Mouse (Mus musculus) embryonic facial prominence, embryonic 11.5 days (tissue): ENCODE measurements around the gene Mmrn2. TPM values are rescaled to one million over a fixed set of nuclear protein-coding genes. Genes with fewer than 3 reads are reported as not detected.

ENCODE experiments used
- ATAC-seq: fragments of 200-750 bp; cut with Nextera tagmentation; replicated peaks from 2 replicates; pipeline ENCODE4 v1.8.0; 2017; ENCODE audit warnings: low read depth; ENCODE audit not compliant: insufficient number of reproducible peaks, low FRiP score, low TSS enrichment
- DNase-seq: peaks from one replicate; pipeline ENCODE4 v3.0.0-alpha.2; 2015; ENCODE audit warnings: low spot score
- H3K27ac ChIP-seq: fragments of 300-500 bp; sonication (generic); replicated peaks from 2 replicates; pipeline ENCODE4 v1.5.1; 2014; ENCODE audit warnings: mild to moderate bottlenecking, low read depth, low read length, control low read depth
- H3K27me3 ChIP-seq: fragments of 300-500 bp; sonication (generic); 2 replicates; pipeline ENCODE4 v1.6.1; 2014; ENCODE audit warnings: mild to moderate bottlenecking, low read length, moderate library complexity, mixed read lengths; ENCODE audit not compliant: control insufficient read depth, insufficient read depth
- H3K36me3 ChIP-seq: fragments of 300-500 bp; sonication (generic); replicated peaks from 2 replicates; pipeline ENCODE4 v1.6.1; 2014; ENCODE audit warnings: low read depth, mild to moderate bottlenecking, low read length, moderate library complexity, mixed read lengths; ENCODE audit not compliant: control insufficient read depth, insufficient read depth
- H3K4me1 ChIP-seq: fragments of 300-500 bp; sonication (generic); 2 replicates; pipeline ENCODE4 v1.6.1; 2014; ENCODE audit warnings: low read length, mixed read lengths; ENCODE audit not compliant: control insufficient read depth, insufficient read depth
- H3K4me2 ChIP-seq: fragments of 300-500 bp; sonication (generic); 2 replicates; pipeline ENCODE4 v1.6.1; 2014; ENCODE audit warnings: low read depth, mild to moderate bottlenecking, control low read depth, low read length, moderate library complexity
- H3K4me3 ChIP-seq: fragments of 300-500 bp; sonication (generic); 2 replicates; pipeline ENCODE4 v1.5.1; 2014; ENCODE audit warnings: low read depth, low read length, control low read depth
- H3K9ac ChIP-seq: fragments of 300-500 bp; sonication (generic); replicated peaks from 2 replicates; pipeline ENCODE4 v1.6.1; 2014; ENCODE audit warnings: mild to moderate bottlenecking, control low read depth, low read length
- H3K9me3 ChIP-seq: fragments of 300-500 bp; sonication (generic); replicated peaks from 2 replicates; pipeline ENCODE4 v1.6.1; 2016; ENCODE audit warnings: mild to moderate bottlenecking, low read length, inconsistent platforms, mixed read lengths; ENCODE audit not compliant: control insufficient read depth
- WGBS: fragments of 180-500 bp; shearing (Covaris S2); extraction: QIAGEN DNeasy Blood & Tissue Kit; methylation state at CpG from one replicate; pipeline ENCODE4 v1.1.7; 2014; 5-methylcytosine and 5-hydroxymethylcytosine counted together
- polyA plus RNA-seq: library from polyadenylated mRNA; unstranded; fragments of >200 nt; fragmentation: Nextera tagmentation; extraction: Ambion mirVana; gene quantifications from 2 replicates; pipeline ENCODE4 v1.2.1, GENCODE M21; 2014

The Mmrn2 gene
- polyA plus RNA-seq, result 5.4 and 5.8 TPM in 2 replicates

DNA sequence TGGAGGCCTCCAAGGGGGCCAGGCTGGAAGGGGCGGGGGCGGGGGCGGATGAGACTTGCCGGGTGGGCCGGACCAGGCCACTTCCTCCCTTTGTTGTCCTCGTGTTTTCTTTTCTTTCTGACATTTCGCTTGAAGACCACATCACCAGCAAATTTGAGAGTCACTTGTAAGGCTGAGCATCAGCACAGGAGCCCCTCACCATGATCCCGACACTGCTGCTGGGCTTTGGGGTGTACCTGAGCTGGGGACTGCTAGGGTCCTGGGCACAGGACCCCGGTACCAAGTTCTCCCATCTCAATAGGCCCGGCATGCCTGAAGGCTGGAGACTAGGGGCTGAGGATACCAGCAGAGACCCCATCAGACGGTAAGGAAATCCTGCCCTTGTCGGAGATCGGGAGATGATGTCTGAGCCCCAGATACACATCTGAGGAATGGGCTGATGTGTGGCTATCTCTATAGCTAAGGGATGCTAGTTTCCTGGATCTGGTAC, at the start of gene Mmrn2:
Gene Mmrn2 (plus strand): TSS at position 51 of the 490 bp plus-strand sequence.
- Histone ChIP-seq H3K36me3 (no peaks in the 10 kb centered on the region), H3K27ac (no peak within 1 kb of the TSS), H3K4me1 (no peaks in the 10 kb centered on the region), H3K27me3 (no peaks in the 10 kb centered on the region), H3K9me3 (no peaks in the 10 kb centered on the region), H3K9ac (no peak within 1 kb of the TSS), H3K4me2 (no peak within 1 kb of the TSS), H3K4me3 (peak within 1 kb of the TSS; percentile 1; the same call in 1 of the 2 replicates)
- WGBS, result 77% methylated on average over 13 of the region's 13 CpGs
- DNase-seq, result no peak
- ATAC-seq, result no peak

DNA sequence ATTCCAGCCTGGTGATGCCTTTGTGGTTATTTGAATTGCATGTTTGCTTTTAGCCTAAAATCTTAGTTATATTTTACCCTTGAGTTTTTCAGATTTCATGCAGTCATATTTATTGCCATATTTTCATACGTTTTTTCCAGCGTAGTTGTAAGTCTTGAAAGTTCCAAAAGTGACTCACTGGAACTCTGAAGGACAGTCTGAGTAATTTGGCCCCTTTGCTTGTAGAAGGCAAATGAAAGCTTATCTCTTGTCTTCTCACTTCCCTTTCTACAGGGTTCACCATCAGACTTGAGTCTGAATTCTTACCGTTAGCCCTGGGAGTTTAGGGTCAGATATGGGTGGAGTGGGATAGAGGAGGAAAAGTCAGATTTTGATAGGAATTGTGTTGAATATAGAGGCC, 48.7 kb upstream of the Mmrn2 start:
- Histone ChIP-seq H3K4me1 (no peaks in the 10 kb centered on the region), H3K9ac (no peak overlapping the region), H3K27ac (no peak overlapping the region), H3K27me3 (no peaks in the 10 kb centered on the region), H3K36me3 (peaks cover 4% of the 10 kb centered on the region; the same call in 1 of the 2 replicates), H3K9me3 (no peaks in the 10 kb centered on the region), H3K4me2 (no peak overlapping the region), H3K4me3 (no peak overlapping the region)
- DNase-seq (no peak), ATAC-seq (no peak)
- 89% methylated on average over 3 of the region's 3 CpGs for WGBS

DNA sequence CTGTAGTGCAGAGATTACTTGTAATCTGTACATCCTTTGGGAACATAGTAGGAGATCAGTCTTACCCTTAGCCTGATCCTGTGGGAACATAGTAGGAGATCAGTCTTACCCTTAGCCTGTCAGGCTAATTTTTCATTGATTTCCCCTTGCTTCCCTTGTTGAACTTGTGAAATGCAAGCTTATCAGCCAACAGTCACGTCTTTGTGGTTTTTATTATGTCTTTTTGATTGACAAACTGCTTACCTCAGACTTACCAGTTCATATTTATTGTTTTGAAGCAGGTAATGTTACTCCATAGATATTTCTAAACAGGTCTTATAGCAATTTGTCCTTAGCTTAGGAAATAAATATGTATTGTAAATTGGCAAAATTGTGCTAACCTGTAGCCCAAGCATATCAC, 47.6 kb upstream of the Mmrn2 start:
- Histone ChIP-seq H3K27ac (no peak overlapping the region), H3K36me3 (peaks cover 4% of the 10 kb centered on the region; the same call in 1 of the 2 replicates), H3K4me2 (no peak overlapping the region), H3K9ac (no peak overlapping the region), H3K4me3 (no peak overlapping the region), H3K9me3 (no peaks in the 10 kb centered on the region), H3K4me1 (no peaks in the 10 kb centered on the region), H3K27me3 (no peaks in the 10 kb centered on the region)
- no peak for DNase-seq
- WGBS, result 94% methylated on average over 1 of the region's 1 CpGs
- no peak for ATAC-seq

DNA sequence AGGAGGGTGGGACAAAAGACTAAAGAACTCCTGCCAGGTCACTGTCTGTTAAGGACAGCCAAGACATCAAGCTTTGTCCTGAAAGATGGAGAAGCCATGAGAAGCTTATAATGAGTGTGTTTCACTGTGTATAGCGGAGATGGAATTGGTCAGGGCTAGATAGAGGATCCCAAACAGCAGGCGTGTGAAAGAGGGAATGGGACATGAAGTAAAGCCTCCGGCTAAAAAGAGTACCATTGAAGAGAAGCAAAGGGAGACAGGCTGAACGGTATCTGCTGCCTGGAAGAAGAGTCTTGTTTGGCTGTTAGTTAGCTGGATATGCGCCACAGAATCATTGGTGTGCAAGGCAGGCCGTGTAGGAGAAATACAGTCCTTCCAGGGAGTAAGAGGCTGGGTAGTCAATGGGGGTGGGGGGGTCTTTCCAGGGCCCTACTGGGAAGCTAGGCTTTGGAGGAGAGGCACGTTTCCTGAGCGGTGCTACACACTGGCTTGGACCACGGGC, 44.6 kb upstream of the Mmrn2 start:
- 89% methylated on average over 9 of the region's 9 CpGs for WGBS
- no peaks in the 10 kb centered on the region for H3K4me1 ChIP-seq
- H3K36me3 ChIP-seq, result peaks cover 2% of the 10 kb centered on the region; the same call in 1 of the 2 replicates
- no peaks in the 10 kb centered on the region for H3K27me3 ChIP-seq
- no peak overlapping the region for H3K27ac ChIP-seq
- ATAC-seq (no peak), DNase-seq (no peak)
- no peaks in the 10 kb centered on the region for H3K9me3 ChIP-seq
- no peak overlapping the region for H3K4me3 ChIP-seq
- no peak overlapping the region for H3K9ac ChIP-seq
- no peak overlapping the region for H3K4me2 ChIP-seq

GRCm38 (mm10) chr14:34331886-34332285, 43.4 kb upstream of the Mmrn2 start:
- DNase-seq (no peak), ATAC-seq (no peak)
- no peak overlapping the region for H3K9ac ChIP-seq
- no peaks in the 10 kb centered on the region for H3K27me3 ChIP-seq
- no peaks in the 10 kb centered on the region for H3K4me1 ChIP-seq
- no peak overlapping the region for H3K4me3 ChIP-seq
- H3K36me3 ChIP-seq, result peaks cover 5% of the 10 kb centered on the region; the same call in 1 of the 2 replicates
- H3K9me3 ChIP-seq, result no peaks in the 10 kb centered on the region
- H3K4me2 ChIP-seq, result no peak overlapping the region
- H3K27ac ChIP-seq, result no peak overlapping the region
- WGBS, result 88% methylated on average over 3 of the region's 3 CpGs

GRCm38 (mm10) chr14:34332476-34332875, 42.8 kb upstream of the Mmrn2 start:
- Histone ChIP-seq H3K27me3 (no peaks in the 10 kb centered on the region), H3K9ac (no peak overlapping the region), H3K27ac (no peak overlapping the region), H3K4me2 (no peak overlapping the region), H3K4me1 (no peaks in the 10 kb centered on the region), H3K4me3 (no peak overlapping the region), H3K9me3 (no peaks in the 10 kb centered on the region), H3K36me3 (peaks cover 5% of the 10 kb centered on the region; the same call in 1 of the 2 replicates)
- WGBS, result 89% methylated on average over 5 of the region's 5 CpGs
- ATAC-seq (no peak), DNase-seq (no peak)

DNA sequence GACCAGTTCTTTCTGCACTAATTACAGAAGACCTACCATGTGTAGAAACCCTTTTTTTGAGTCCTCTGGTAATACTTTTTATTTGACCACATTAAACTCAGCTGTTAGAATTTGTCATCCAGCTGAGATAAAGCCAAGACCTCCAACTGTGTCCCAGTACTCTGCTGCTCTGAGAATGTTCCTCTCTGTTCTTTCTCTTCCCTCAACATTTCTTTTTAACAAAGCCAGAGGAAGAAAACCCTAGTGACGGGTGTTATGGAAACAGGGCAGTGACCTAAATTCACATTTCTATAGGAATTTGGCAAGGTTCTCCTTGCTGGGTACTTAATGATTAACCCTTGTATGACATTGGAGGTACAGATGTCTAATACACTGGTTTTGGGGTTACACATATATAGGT, 35.8 kb upstream of the Mmrn2 start:
- peaks cover 5% of the 10 kb centered on the region for H3K36me3 ChIP-seq
- no peaks in the 10 kb centered on the region for H3K27me3 ChIP-seq
- 76% methylated on average over 1 of the region's 1 CpGs for WGBS
- no peak overlapping the region for H3K9ac ChIP-seq
- no peak for DNase-seq
- H3K9me3 ChIP-seq, result no peaks in the 10 kb centered on the region
- no peak overlapping the region for H3K4me2 ChIP-seq
- no peak overlapping the region for H3K27ac ChIP-seq
- ATAC-seq, result no peak
- H3K4me3 ChIP-seq, result no peak overlapping the region
- no peaks in the 10 kb centered on the region for H3K4me1 ChIP-seq

- Histone ChIP-seq H3K9ac (no peak overlapping the region), H3K36me3 (peaks cover 2% of the 10 kb centered on the region), H3K4me2 (no peak overlapping the region), H3K27ac (no peak overlapping the region), H3K9me3 (no peaks in the 10 kb centered on the region), H3K27me3 (no peaks in the 10 kb centered on the region), H3K4me1 (no peaks in the 10 kb centered on the region), H3K4me3 (no peak overlapping the region)
- WGBS, result 86% methylated on average over 4 of the region's 4 CpGs
- ATAC-seq (no peak), DNase-seq (no peak)
Observed at GRCm38 (mm10) chr14:34341993-34342392, 33.3 kb upstream of the Mmrn2 start.
